Mouse (Mus musculus): ENCODE measurements at regions not wholly inside any gene's neighbourhood (a gene's known extent, or its start where the extent isn't known, plus 50 kb on each side); places are given as distances from the start of the nearest gene placed in this dataset.

- no peak for TF ChIP-seq CTCF (IDR thresholded peaks at IDR 0.05; ENCODE audit: borderline replicate concordance, insufficient read depth, low read depth, low read length)
- no peak for TF ChIP-seq POLR2A (IDR thresholded peaks at IDR 0.05; ENCODE audit: borderline replicate concordance, insufficient read depth, low read length)
Observed at GRCm38 (mm10) chr10:97966931-97967330, 240.4 kb upstream of the C030005K15Rik start.

All from cerebellum, adult 2 months (tissue).